Mouse (Mus musculus) mature B cell (primary cell): ENCODE results near the gene Ntn5.
"Not testable (repeated sequence)": the region's sequence is repeated elsewhere in the genome, so short reads cannot be mapped to it uniquely, and the experiment has no call there.

Experiments used
- in situ Hi-C: fragments of 300-500 bp; cut with MboI; formaldehyde crosslinking; loops from 2 replicates; pipeline ENCODE4 v1.14.3; 2019

Gene Ntn5

DNA sequence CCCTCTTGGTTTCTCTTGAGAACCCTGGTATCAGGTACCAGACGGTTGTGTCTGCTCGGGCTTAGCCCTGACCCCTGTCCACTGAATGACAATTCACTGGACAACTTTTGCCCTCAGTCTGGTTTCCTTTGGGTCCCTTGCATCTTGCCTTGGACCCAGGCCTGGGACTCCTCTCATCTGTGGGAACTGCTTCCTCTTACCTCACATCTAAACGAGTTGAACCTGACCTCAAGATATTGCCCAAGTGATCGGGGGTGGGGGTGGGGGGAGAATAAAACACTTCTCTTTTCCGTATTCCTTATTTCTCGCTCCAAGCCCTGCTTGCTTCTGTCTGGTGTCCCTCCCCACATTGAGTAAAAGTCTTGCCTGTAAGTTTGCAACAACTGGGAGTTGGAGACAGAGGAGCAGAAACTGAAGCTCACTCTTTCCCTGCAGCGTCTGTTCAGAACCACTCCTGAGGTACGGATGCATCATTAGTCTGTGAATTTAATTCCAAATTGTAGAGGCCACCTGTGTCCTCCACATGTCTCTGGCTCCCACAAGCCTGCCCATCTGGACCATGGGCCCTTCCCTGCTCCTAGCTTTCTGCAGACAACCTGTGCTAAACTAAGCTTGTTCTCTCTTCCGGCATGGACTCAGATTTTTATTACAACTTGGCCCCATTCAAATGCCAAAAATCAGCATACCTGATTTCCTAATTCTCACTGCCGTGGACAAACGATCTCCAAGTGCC, 22.9 kb upstream of the Ntn5 start:
- in situ Hi-C loops, result no loop called here

DNA sequence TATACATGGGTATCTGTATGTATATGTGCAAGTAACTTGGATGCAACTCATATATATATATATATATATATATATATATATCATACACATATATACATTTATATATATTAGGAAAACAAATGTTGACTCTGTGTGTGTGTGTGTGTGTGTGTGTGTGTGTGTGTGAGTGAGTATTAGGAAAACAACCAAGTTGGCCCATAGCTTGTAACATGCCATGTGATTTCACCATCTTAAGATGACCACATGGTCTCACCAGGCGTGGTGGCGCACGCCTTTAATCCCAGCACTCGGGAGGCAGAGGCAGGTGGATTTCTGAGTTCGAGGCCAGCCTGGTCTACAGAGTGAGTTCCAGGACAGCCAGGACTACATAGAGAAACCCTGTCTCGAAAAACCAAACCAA, 22.1 kb upstream of the Ntn5 start:
- in situ Hi-C loops, result not testable (repeated sequence)

DNA sequence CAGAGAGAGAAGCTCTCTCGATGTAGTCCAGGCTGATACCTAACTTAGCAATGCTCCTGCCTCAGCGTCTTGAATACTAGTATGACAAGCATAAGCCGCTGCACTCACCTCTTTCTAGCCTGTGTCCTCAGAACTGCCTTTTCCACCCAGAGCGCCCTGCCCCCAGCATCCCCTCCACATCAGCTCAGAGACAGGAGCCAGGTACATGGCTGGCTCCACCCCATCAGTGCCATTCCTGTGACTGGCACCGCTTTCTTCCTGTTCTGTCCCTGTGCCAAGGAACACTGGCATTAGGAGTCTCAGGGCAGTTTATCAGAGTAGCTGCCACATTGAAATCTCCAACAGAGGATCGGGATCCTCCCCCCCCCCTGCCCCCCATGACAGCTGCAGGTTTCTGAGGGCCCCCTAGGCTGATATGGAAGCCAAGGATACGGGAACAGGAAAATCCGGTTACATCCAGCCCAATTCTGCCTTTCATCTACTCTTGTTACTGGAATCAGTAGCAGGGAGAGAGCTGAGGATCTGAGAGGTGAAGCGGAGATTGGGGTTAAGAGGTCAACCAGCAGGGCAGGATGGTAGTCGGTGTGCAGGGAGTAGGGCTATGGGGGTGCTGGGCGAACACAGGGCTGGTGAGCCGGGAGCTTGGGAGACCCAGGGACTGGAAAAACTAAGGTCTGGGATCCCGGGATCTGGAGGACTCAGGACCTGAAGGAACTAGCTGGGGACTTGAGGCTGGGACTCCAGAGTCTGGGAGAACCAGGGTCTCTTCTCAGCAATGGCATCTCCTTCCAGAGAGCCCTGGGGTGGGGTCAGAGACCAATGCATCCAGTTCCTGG, 18.3 kb upstream of the Ntn5 start:
- in situ Hi-C loops, result no loop called here

- in situ Hi-C loops, result no loop called here
These were observed 17.7 kb upstream of the Ntn5 start, which contains the start of gene Fut2 for GRCm38 (mm10) chr7:45666161-45666560. Fut2 (minus strand) TSS chr7:45666394.

GRCm38 (mm10) chr7:45667761-45668160, 16.1 kb upstream of the Ntn5 start:
- in situ Hi-C loops, result no loop called here

GRCm38 (mm10) chr7:45668921-45669320, 14.9 kb upstream of the Ntn5 start:
- in situ Hi-C loops, result no loop called here

DNA sequence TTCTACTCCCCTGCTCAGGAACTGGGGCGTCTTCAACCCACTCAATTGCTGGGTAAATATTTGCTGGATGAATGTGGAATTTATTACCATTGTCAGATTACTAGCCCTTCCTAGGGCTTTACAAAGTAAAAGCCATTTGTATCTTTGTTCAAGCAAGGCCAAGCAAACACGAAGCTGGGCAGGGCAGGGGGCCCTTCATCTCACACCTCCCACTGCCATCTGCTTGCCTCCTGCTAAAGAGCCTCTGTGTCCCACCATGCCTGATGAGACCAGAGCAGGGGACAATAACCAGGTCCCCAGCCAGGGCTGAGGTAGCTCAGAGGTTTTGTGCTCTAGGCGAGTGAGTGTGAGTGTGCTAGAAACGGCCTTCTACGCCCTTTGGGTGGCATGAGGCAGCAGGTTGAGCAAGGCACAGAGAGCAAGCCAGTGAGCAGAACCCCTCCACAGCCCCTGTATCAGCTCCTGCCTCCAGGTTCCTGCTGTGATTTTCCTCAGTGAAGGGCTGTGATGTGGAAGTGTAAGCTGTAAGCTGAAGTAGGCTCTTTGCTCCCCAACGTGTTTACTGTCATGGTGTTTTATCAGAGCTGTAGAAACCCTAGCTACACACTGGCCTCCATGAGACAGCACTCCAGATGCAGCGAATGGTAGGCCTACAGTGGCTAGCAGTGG, 6.1 kb upstream of the Ntn5 start:
- in situ Hi-C loops, result no loop called here

DNA sequence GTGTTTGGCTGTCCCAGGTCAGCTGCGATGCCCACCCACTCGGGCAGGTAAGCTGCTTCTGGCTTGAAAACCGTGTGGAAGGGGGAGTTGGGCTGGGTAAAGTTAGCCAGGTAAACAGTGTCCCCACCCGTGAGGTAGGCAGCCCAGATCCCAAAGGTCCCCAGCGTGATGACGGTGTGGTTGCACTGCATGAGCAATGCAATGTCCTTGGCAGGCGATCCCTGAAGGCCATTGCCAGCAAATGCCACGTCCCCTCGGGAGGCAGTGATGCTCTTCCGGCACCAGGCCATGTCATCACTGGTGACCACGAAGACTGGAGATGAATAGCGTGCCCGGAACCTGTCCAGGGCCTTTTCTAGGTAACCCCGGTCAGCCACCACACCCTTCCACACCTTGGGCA, 5.3 kb upstream of the Ntn5 start:
- in situ Hi-C loops, result no loop called here

DNA sequence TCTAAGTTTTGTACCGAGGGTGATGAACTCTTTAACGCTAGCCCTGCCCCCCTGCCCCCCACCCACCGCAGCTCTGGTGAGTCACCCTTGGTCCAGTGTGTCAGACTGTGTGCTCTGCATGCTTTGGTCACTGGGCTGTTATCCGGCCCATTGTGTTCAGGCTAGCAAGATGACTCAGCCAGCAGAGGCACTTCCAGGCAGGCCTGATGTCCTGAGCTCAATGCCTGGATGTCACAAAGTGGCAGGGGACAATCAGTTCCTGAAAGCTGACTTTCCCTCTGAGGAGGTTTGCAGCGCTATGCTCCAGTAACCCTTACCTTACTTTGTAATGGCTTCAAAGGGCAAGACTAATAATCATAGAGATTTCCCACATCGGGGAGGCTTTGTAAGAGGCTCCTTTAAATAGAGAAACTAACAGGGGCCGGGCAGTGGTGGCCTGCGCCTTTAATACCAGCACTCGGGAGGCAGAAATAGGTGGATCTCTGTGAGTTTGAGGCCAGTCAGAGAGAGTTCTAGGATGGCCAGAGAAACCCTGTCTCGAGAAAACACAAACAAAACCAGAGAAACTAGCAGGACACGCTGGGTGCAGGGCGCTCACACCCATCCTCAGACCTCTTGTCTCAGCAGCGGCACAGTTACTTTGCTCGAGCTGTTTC, 3.7 kb upstream of the Ntn5 start:
- in situ Hi-C loops, result no loop called here

GRCm38 (mm10) chr7:45681046-45681736, 2.6 kb upstream of the Ntn5 start:
- in situ Hi-C loops, result no loop called here

- in situ Hi-C loops, result no loop called here
These were observed 1.4 kb upstream of the Ntn5 start for GRCm38 (mm10) chr7:45682144-45683126.

- in situ Hi-C loops, result no loop called here
These were observed 2.0 kb downstream of the Ntn5 start for GRCm38 (mm10) chr7:45685811-45686210.

DNA sequence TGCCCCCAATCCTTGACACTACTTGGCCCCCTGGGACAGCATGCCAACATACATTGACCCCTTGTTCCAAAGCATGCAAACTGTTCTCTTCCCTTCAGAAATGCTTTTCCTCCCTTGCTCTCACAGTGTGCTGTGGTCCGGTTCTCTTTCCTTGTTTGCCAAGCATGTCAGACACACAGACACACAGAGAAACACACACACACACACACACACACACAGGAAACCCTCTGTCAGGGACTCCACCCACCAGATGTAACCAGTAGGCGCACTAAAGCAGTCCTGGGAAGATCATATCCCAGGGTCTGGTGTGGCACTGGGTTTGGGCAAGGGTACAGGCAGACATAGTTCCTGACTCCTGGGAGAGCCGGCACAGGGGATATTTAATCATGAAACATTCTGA, 3.0 kb downstream of the Ntn5 start:
- in situ Hi-C loops, result no loop called here

GRCm38 (mm10) chr7:45689099-45689498, 5.3 kb downstream of the Ntn5 start:
- in situ Hi-C loops, result no loop called here

- in situ Hi-C loops, result no loop called here
These were observed 6.0 kb downstream of the Ntn5 start for GRCm38 (mm10) chr7:45689800-45690199.

GRCm38 (mm10) chr7:45692364-45692763, 8.5 kb downstream of the Ntn5 start:
- in situ Hi-C loops, result no loop called here

- in situ Hi-C loops, result no loop called here
These were observed 10.2 kb downstream of the Ntn5 start, which contains the start of gene Sec1 for GRCm38 (mm10) chr7:45693921-45694591. Sec1 (minus strand) TSS chr7:45694402.

DNA sequence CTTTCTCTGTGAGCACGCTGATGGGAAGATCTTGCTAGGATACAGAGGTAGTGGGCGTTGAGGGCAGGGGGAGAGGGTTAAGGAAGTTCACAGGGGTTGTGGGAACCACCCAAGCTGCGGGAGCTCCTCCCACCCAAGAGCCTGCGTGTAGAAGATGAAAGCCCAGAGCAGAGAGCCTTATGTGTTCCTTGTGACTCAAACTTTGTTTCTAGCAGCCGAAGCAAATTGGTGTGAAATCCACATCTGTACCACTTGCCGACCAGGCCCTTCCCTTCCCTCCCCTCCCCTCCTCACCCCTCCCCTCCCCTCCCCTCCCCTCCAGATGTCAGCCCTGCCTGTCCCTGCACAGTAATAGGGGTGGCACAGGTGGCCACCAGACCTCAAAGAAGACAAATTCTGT, 11.3 kb downstream of the Ntn5 start:
- in situ Hi-C loops, result no loop called here

DNA sequence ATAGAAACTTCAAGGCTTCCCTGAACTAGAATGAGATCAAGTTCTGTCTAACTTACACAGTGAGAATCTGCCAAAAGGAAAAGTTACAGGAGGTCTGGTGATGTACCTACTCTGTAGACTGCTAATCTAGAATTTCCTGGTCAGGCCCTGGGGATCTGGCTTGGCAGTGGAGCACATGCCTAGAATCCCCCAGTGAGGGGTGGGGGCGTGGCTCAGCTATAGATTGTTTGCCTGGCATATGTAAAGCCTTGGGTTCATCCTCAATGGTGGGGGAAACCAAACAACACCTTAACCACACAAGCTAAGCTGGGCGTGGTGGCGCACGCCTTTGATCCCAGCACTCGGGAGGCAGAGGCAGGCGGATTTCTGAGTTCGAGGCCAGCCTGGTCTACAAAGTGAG, 14.1 kb downstream of the Ntn5 start:
- in situ Hi-C loops, result no loop called here
